Mouse (Mus musculus) intestine, embryonic 16.5 days (tissue): ENCODE data around the gene Ttc7. TPM values are rescaled to one million over a fixed set of nuclear protein-coding genes. Genes with fewer than 3 reads are reported as not detected.

Experiments
- ATAC-seq: fragments of 200-750 bp; cut with Nextera tagmentation; 2 replicates; pipeline ENCODE4 v1.8.0; 2017; ENCODE audit warnings: moderate TSS enrichment, moderate library complexity
- H3K27ac ChIP-seq: fragments of 300-500 bp; sonication (generic); 2 replicates; pipeline ENCODE4 v1.5.1; 2014; ENCODE audit warnings: mild to moderate bottlenecking, low read length
- H3K27me3 ChIP-seq: fragments of 300-500 bp; sonication (generic); replicated peaks from 2 replicates; pipeline ENCODE4 v1.6.1; 2014; ENCODE audit warnings: low read length, control low read depth, mixed read lengths; ENCODE audit not compliant: control insufficient read depth, insufficient read depth
- H3K36me3 ChIP-seq: fragments of 300-500 bp; sonication (generic); 2 replicates; pipeline ENCODE4 v1.6.1; 2014; ENCODE audit warnings: low read length, control low read depth; ENCODE audit not compliant: control insufficient read depth, insufficient read depth
- H3K4me1 ChIP-seq: fragments of 300-500 bp; sonication (generic); 2 replicates; pipeline ENCODE4 v1.6.1; 2014; ENCODE audit warnings: low read length, control low read depth, mixed read lengths; ENCODE audit not compliant: control insufficient read depth, insufficient read depth
- H3K4me2 ChIP-seq: fragments of 300-500 bp; sonication (generic); 2 replicates; pipeline ENCODE4 v1.6.1; 2014; ENCODE audit warnings: low read depth, low read length, control low read depth
- H3K4me3 ChIP-seq: fragments of 300-500 bp; sonication (generic); 2 replicates; pipeline ENCODE4 v1.5.1; 2014; ENCODE audit warnings: mild to moderate bottlenecking, low read length
- H3K9ac ChIP-seq: fragments of 300-500 bp; sonication (generic); 2 replicates; pipeline ENCODE4 v1.6.1; 2014; ENCODE audit warnings: low read depth, low read length
- H3K9me3 ChIP-seq: fragments of 300-500 bp; sonication (generic); 2 replicates; pipeline ENCODE4 v1.6.1; 2016; ENCODE audit warnings: low read length, control low read depth; ENCODE audit not compliant: control insufficient read depth
- WGBS: fragments of 180-500 bp; shearing (Covaris S2); extraction: QIAGEN DNeasy Blood & Tissue Kit; methylation state at CpG from one replicate; pipeline ENCODE4 v1.1.7; 2014; 5-methylcytosine and 5-hydroxymethylcytosine counted together
- polyA plus RNA-seq: library from polyadenylated mRNA; unstranded; fragments of >200 nt; fragmentation: Nextera tagmentation; extraction: Ambion mirVana; gene quantifications from 2 replicates; pipeline ENCODE4 v1.2.1, GENCODE M21; 2015

Gene Ttc7
- polyA plus RNA-seq, 1 experiment from 2014 or later = 21.7 TPM

- H3K27ac ChIP-seq = no peak overlapping the region
- no peak overlapping the region for H3K4me3 ChIP-seq
- WGBS = 76% methylated on average over 12 of the region's 12 CpGs
- no peak overlapping the region for H3K9ac ChIP-seq
- 0 out of 2 replicates have a peak, but pooled peaks cover 3% of the 10 kb centered on the region for H3K36me3 ChIP-seq
- H3K4me2 ChIP-seq = no peak overlapping the region
- no peak for ATAC-seq
- H3K27me3 ChIP-seq = no peaks in the 10 kb centered on the region
- H3K4me1 ChIP-seq = peaks cover 15% of the 10 kb centered on the region
- H3K9me3 ChIP-seq = no peaks in the 10 kb centered on the region
Measured at GRCm38 (mm10) chr17:87309073-87309788, 26.5 kb downstream of the Ttc7 start.

GRCm38 (mm10) chr17:87310497-87310896 lies 27.8 kb downstream of the Ttc7 start:
- H3K9ac ChIP-seq = no peak overlapping the region
- no peak overlapping the region for H3K27ac ChIP-seq
- H3K9me3 ChIP-seq = no peaks in the 10 kb centered on the region
- no peak overlapping the region for H3K4me3 ChIP-seq
- no peak for ATAC-seq
- no peaks in the 10 kb centered on the region for H3K27me3 ChIP-seq
- 0 out of 2 replicates have a peak, but pooled peaks cover 3% of the 10 kb centered on the region for H3K36me3 ChIP-seq
- WGBS = 92% methylated on average over 7 of the region's 7 CpGs
- no peak overlapping the region for H3K4me2 ChIP-seq
- peaks cover 26% of the 10 kb centered on the region for H3K4me1 ChIP-seq

- peak; percentile 29 for ATAC-seq
- no peak overlapping the region for H3K4me2 ChIP-seq
- H3K9ac ChIP-seq = no peak overlapping the region
- 0 out of 2 replicates have a peak, but pooled peaks cover 3% of the 10 kb centered on the region for H3K36me3 ChIP-seq
- 63% methylated on average over 12 of the region's 12 CpGs for WGBS
- no peak overlapping the region for H3K4me3 ChIP-seq
- peak overlapping the region; percentile 67 for H3K27ac ChIP-seq
- no peaks in the 10 kb centered on the region for H3K9me3 ChIP-seq
- peaks cover 31% of the 10 kb centered on the region for H3K4me1 ChIP-seq
- no peaks in the 10 kb centered on the region for H3K27me3 ChIP-seq
Measured at GRCm38 (mm10) chr17:87312351-87312750, 29.7 kb downstream of the Ttc7 start.

GRCm38 (mm10) chr17:87312924-87313870 lies 30.5 kb downstream of the Ttc7 start:
- peaks cover 32% of the 10 kb centered on the region for H3K4me1 ChIP-seq
- no peaks in the 10 kb centered on the region for H3K27me3 ChIP-seq
- 0 out of 2 replicates have a peak, but pooled peaks cover 3% of the 10 kb centered on the region for H3K36me3 ChIP-seq
- peak overlapping the region; percentile 16; the same call in 1 of the 2 replicates for H3K4me2 ChIP-seq
- ATAC-seq = peak; percentile 71
- H3K27ac ChIP-seq = peak overlapping the region; percentile 67
- no peaks in the 10 kb centered on the region for H3K9me3 ChIP-seq
- peak overlapping the region; percentile 13; the same call in 1 of the 2 replicates for H3K4me3 ChIP-seq
- 37% methylated on average over 18 of the region's 18 CpGs for WGBS
- peak overlapping the region; percentile 57 for H3K9ac ChIP-seq

- ATAC-seq = no peak
- WGBS = 76% methylated on average over 8 of the region's 8 CpGs
- 0 out of 2 replicates have a peak, but pooled peaks cover 3% of the 10 kb centered on the region for H3K36me3 ChIP-seq
- no peaks in the 10 kb centered on the region for H3K27me3 ChIP-seq
- no peaks in the 10 kb centered on the region for H3K9me3 ChIP-seq
- H3K9ac ChIP-seq = no peak overlapping the region
- H3K4me3 ChIP-seq = no peak overlapping the region
- no peak overlapping the region for H3K4me2 ChIP-seq
- no peak overlapping the region for H3K27ac ChIP-seq
- H3K4me1 ChIP-seq = peaks cover 32% of the 10 kb centered on the region
Measured at GRCm38 (mm10) chr17:87314121-87314520, 31.4 kb downstream of the Ttc7 start.

GRCm38 (mm10) chr17:87314530-87314946 lies 31.9 kb downstream of the Ttc7 start:
- Histone ChIP-seq H3K4me3 (no peak overlapping the region), H3K27me3 (no peaks in the 10 kb centered on the region), H3K9me3 (no peaks in the 10 kb centered on the region), H3K36me3 (no peaks in the 10 kb centered on the region), H3K9ac (no peak overlapping the region), H3K4me1 (peaks cover 32% of the 10 kb centered on the region), H3K27ac (no peak overlapping the region), H3K4me2 (no peak overlapping the region)
- peak; percentile 39 for ATAC-seq
- 53% methylated on average over 5 of the region's 5 CpGs for WGBS

GRCm38 (mm10) chr17:87315021-87315531 lies 32.4 kb downstream of the Ttc7 start:
- Histone ChIP-seq H3K27me3 (no peaks in the 10 kb centered on the region), H3K4me1 (peaks cover 32% of the 10 kb centered on the region), H3K9me3 (no peaks in the 10 kb centered on the region), H3K27ac (no peak overlapping the region), H3K36me3 (no peaks in the 10 kb centered on the region), H3K4me3 (no peak overlapping the region), H3K4me2 (no peak overlapping the region), H3K9ac (peak overlapping the region; percentile 14)
- ATAC-seq = peak; percentile 50
- WGBS = 8% methylated on average over 9 of the region's 9 CpGs

- Histone ChIP-seq H3K9ac (no peak overlapping the region), H3K27ac (no peak overlapping the region), H3K27me3 (no peaks in the 10 kb centered on the region), H3K4me1 (peaks cover 32% of the 10 kb centered on the region), H3K9me3 (no peaks in the 10 kb centered on the region), H3K4me2 (no peak overlapping the region), H3K4me3 (no peak overlapping the region), H3K36me3 (0 out of 2 replicates have a peak, but pooled peaks cover 2% of the 10 kb centered on the region)
- ATAC-seq = no peak
- WGBS = 81% methylated on average over 23 of the region's 23 CpGs
Measured at GRCm38 (mm10) chr17:87315891-87316763, 33.4 kb downstream of the Ttc7 start.
